Mouse (Mus musculus) megakaryocyte, embryonic 14.5 days (primary cell): Measurements from ENCODE around the gene Smarca4.

ENCODE experiments used
- FLI1 ChIP-seq: IDR thresholded peaks from 2 replicates; pipeline ENCODE4 v1.6.1; 2012; ENCODE audit warnings: low read length, inconsistent platforms, mixed read lengths
- GATA1 ChIP-seq: IDR thresholded peaks from 3 replicates; pipeline ENCODE4 v1.6.1; 2012; ENCODE audit warnings: mixed read lengths, low read length, inconsistent platforms, borderline replicate concordance

GRCm38 (mm10) chr9:21747238-21747774 lies 131.3 kb downstream of the Smarca4 start:
- TF ChIP-seq GATA1, result no peak
- no peak for TF ChIP-seq FLI1
